Mouse (Mus musculus) olfactory bulb, adult 2 months (tissue): Measurements from ENCODE around the gene Eva1b. TPM values are rescaled to one million over a fixed set of nuclear protein-coding genes. Genes with fewer than 3 reads are reported as not detected.
"Not testable (repeated sequence)": the region's sequence is repeated elsewhere in the genome, so short reads cannot be mapped to it uniquely, and the experiment has no call there.

Experiments
- H3K27ac ChIP-seq: fragments of 200-500 bp; 2 replicates; pipeline ENCODE4 v1.5.1; 2012; ENCODE audit warnings: low read depth, low read length; ENCODE audit not compliant: insufficient read depth
- H3K4me1 ChIP-seq: fragments of 200-500 bp; 2 replicates; pipeline ENCODE4 v1.6.1; 2012; ENCODE audit warnings: low read length; ENCODE audit not compliant: control insufficient read depth, insufficient read depth
- H3K4me3 ChIP-seq: fragments of 200-500 bp; 2 replicates; pipeline ENCODE4 v1.5.1; 2012; ENCODE audit warnings: mild to moderate bottlenecking, low read depth, low read length, moderate library complexity; ENCODE audit not compliant: insufficient read depth
- CTCF ChIP-seq: fragments of 200-500 bp; IDR thresholded peaks from 2 replicates; pipeline ENCODE4 v1.5.1; 2012; ENCODE audit warnings: low read depth, mild to moderate bottlenecking, low read length, moderate library complexity; ENCODE audit not compliant: insufficient read depth
- POLR2A ChIP-seq: fragments of 200-500 bp; IDR thresholded peaks from 2 replicates; pipeline ENCODE4 v1.6.1; 2012; ENCODE audit warnings: mild to moderate bottlenecking, low read depth, low read length, moderate library complexity; ENCODE audit not compliant: insufficient read depth
- WGBS: fragments of 180-500 bp; shearing (Covaris S2); methylation state at CpG from one replicate; pipeline ENCODE4 v1.1.7; 2018; 5-methylcytosine and 5-hydroxymethylcytosine counted together
- polyA plus RNA-seq: library from polyadenylated mRNA; stranded (reverse); fragments of >200 nt; gene quantifications from 2 replicates; pipeline ENCODE4 v1.2.4, GENCODE M21; 2012; ENCODE audit warnings: low replicate concordance; ENCODE audit not compliant: missing spikeins, insufficient read depth, insufficient read length

Eva1b gene
- polyA plus RNA-seq, 1 experiment: not detected

DNA sequence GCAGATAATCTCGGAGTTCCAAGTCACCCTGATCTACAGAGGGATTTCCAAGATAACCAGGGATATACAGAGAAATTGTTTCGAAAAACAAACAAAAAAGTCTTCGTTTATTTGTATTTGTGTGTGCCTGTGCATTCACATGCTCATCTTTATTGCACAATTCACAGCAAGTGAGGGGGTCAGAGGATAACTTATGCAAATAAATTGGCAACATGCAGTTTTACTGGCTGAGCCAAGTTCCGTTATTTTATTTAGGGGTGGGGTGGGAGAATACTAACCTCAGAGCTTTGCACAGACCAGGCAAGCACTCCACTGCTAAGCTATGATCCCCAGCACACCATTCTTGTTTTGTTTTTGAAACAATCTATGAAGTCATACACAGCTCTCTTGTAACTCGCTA lies 26.3 kb downstream of the Eva1b start:
- H3K27ac ChIP-seq: no peak overlapping the region
- WGBS: 77% methylated on average over 5 of the region's 5 CpGs
- TF ChIP-seq CTCF (no peak), POLR2A (no peak)
- no peak overlapping the region for H3K4me3 ChIP-seq
- H3K4me1 ChIP-seq: peaks cover 5% of the 10 kb centered on the region

- not testable (repeated sequence) for H3K4me3 ChIP-seq, H3K27ac ChIP-seq, H3K4me1 ChIP-seq
- WGBS: 91% methylated on average over 7 of the region's 7 CpGs
These were observed 28.4 kb downstream of the Eva1b start for GRCm38 (mm10) chr4:126175980-126176379.

GRCm38 (mm10) chr4:126181170-126181957 lies 33.8 kb downstream of the Eva1b start:
- WGBS: 42% methylated on average over 7 of the region's 7 CpGs
- Histone ChIP-seq H3K27ac (no peak overlapping the region), H3K4me3 (no peak overlapping the region), H3K4me1 (peaks cover 2% of the 10 kb centered on the region; the same call in 1 of the 2 replicates)
- TF ChIP-seq POLR2A: no peak
- no peak for TF ChIP-seq CTCF

GRCm38 (mm10) chr4:126183034-126183433 lies 35.5 kb downstream of the Eva1b start:
- no peak overlapping the region for H3K27ac ChIP-seq
- 71% methylated on average over 5 of the region's 5 CpGs for WGBS
- TF ChIP-seq POLR2A (no peak), CTCF (no peak)
- no peak overlapping the region for H3K4me3 ChIP-seq
- H3K4me1 ChIP-seq: peaks cover 2% of the 10 kb centered on the region; the same call in 1 of the 2 replicates

- H3K4me3 ChIP-seq: no peak overlapping the region
- TF ChIP-seq CTCF (no peak), POLR2A (no peak)
- H3K4me1 ChIP-seq: peaks cover 2% of the 10 kb centered on the region; the same call in 1 of the 2 replicates
- no peak overlapping the region for H3K27ac ChIP-seq
- WGBS: 81% methylated on average over 3 of the region's 3 CpGs
These were observed 39.6 kb downstream of the Eva1b start for GRCm38 (mm10) chr4:126187096-126187495.

DNA sequence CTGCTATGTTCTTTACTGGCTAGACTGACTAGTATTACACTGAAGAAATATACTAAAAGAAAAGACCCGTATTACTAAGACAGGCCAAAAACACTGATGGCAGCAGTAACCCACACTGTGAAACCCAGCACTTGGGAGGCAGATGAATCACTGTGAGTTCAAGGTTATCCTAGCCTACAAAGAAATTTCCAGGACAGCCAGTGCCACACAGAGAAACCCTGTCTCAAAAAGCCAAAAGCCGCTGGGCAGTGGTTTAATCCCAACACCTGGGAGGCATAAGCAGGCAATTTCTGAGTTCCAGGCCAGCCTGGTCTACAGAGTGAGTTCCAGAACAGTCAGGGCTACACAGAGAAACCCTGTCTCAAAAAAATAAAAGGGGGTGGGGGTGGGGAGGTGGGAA lies 43.1 kb downstream of the Eva1b start:
- TF ChIP-seq CTCF: no peak
- no peak for TF ChIP-seq POLR2A
- Histone ChIP-seq H3K4me1 (peaks cover 2% of the 10 kb centered on the region; the same call in 1 of the 2 replicates), H3K4me3 (no peak overlapping the region), H3K27ac (no peak overlapping the region)
- 81% methylated on average over 2 of the region's 2 CpGs for WGBS

- Histone ChIP-seq H3K4me3 (no peak overlapping the region), H3K4me1 (peaks cover 4% of the 10 kb centered on the region; the same call in 1 of the 2 replicates), H3K27ac (no peak overlapping the region)
- TF ChIP-seq CTCF: no peak
- no peak for TF ChIP-seq POLR2A
These were observed 46.7 kb downstream of the Eva1b start for GRCm38 (mm10) chr4:126194216-126194615.

- TF ChIP-seq POLR2A: no peak
- no peak for TF ChIP-seq CTCF
- H3K4me1 ChIP-seq: peaks cover 4% of the 10 kb centered on the region; the same call in 1 of the 2 replicates
- WGBS: 94% methylated on average over 4 of the region's 4 CpGs
- no peak overlapping the region for H3K4me3 ChIP-seq
- H3K27ac ChIP-seq: no peak overlapping the region
These were observed 47.4 kb downstream of the Eva1b start for GRCm38 (mm10) chr4:126194916-126195315.

DNA sequence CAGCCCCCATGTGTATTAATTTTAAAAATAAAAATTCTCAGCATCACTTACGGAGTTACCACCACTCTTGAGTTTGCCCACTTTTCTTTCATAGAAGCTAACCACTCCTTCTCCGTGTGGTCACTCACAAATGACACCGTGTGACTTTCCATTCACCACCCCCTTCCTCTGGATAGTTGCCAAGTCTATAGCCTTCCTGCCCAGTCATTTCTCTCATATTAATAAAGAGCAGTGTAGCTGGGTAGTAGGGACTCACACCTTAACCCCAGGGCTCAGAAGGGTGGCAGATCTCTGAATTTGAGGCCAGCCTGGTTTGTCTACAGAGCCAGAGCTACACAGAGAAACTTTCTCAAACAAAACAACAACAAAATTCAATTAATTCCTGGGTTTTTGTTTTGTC lies 49.9 kb downstream of the Eva1b start:
- H3K4me1 ChIP-seq: peaks cover 4% of the 10 kb centered on the region; the same call in 1 of the 2 replicates
- TF ChIP-seq CTCF: no peak
- no peak overlapping the region for H3K4me3 ChIP-seq
- no peak overlapping the region for H3K27ac ChIP-seq
- WGBS: 48% methylated on average over 3 of the region's 3 CpGs

Other genes starting within 250 kb of the Eva1b start
- gene Csf3r, start 123.2 kb upstream of the Eva1b start, polyA plus RNA-seq: not detected in 2 replicates
- gene Mrps15, start 100.8 kb upstream of the Eva1b start, polyA plus RNA-seq: not detected in 2 replicates
- gene Oscp1, start 89.2 kb upstream of the Eva1b start, polyA plus RNA-seq: not detected in 2 replicates
- gene Lsm10, start 51.1 kb upstream of the Eva1b start, polyA plus RNA-seq: not detected in 2 replicates
- gene Stk40, start 43.8 kb upstream of the Eva1b start, polyA plus RNA-seq: not detected in 2 replicates
- not detected in 2 replicates for gene Sh3d21, start 15.7 kb downstream of the Eva1b start, polyA plus RNA-seq
- 165 and 783 TPM in 2 replicates for gene Thrap3, start 55.0 kb downstream of the Eva1b start, polyA plus RNA-seq
- gene Map7d1, start 108.6 kb downstream of the Eva1b start, polyA plus RNA-seq: 379 TPM in 1 of 2 replicates, not detected in the other
- 342 TPM in 1 of 2 replicates, not detected in the other for gene Trappc3, start 114.6 kb downstream of the Eva1b start, polyA plus RNA-seq
- gene Col8a2, start 139.0 kb downstream of the Eva1b start, polyA plus RNA-seq: not detected in 2 replicates
- gene Adprhl2, start 174.0 kb downstream of the Eva1b start, polyA plus RNA-seq: not detected in 2 replicates
- not detected in 2 replicates for gene Tekt2, start 177.9 kb downstream of the Eva1b start, polyA plus RNA-seq